Mouse (Mus musculus): ENCODE measurements at regions not wholly inside any gene's neighbourhood (a gene's known extent, or its start where the extent isn't known, plus 50 kb on each side); places are given as distances from the start of the nearest gene placed in this dataset.

- intact Hi-C loops (cut with DNase I; ENCODE audit: low total_unique reads), result loop anchor here (10.0 kb wide), 1 partner anchor 52 kb away; no protein-coding TSS in a partner anchor
- peak; percentile 66 for DNase-seq
These were observed 79.4 kb upstream of the Irf2bp2 start for GRCm38 (mm10) chr8:126673038-126673740.

- intact Hi-C loops (cut with DNase I; ENCODE audit: low total_unique reads), result loop anchor here (10.0 kb wide), 1 partner anchor 53 kb away; no protein-coding TSS in a partner anchor
- no peak for DNase-seq
These were observed 77.8 kb upstream of the Irf2bp2 start for GRCm38 (mm10) chr8:126671594-126671993.

- no peak for DNase-seq
- intact Hi-C loops (cut with DNase I; ENCODE audit: low total_unique reads), result loop anchor here (10.0 kb wide), 2 partner anchors 55 kb away; no protein-coding TSS in a partner anchor
These were observed 76.1 kb upstream of the Irf2bp2 start for GRCm38 (mm10) chr8:126669919-126670318.

GRCm38 (mm10) chr8:126669154-126669553 lies 75.4 kb upstream of the Irf2bp2 start:
- no peak for DNase-seq
- intact Hi-C loops (cut with DNase I; ENCODE audit: low total_unique reads), result loop anchor here (10.0 kb wide), 1 partner anchor 54 kb away; no protein-coding TSS in a partner anchor

- DNase-seq, result peak; percentile 70
- intact Hi-C loops (cut with DNase I; ENCODE audit: low total_unique reads), result loop anchor here (10.0 kb wide), 1 partner anchor 54 kb away; no protein-coding TSS in a partner anchor
These were observed 74.9 kb upstream of the Irf2bp2 start for GRCm38 (mm10) chr8:126668657-126669025.

GRCm38 (mm10) chr8:126667721-126668656 lies 74.2 kb upstream of the Irf2bp2 start:
- intact Hi-C loops (cut with DNase I; ENCODE audit: low total_unique reads), result loop anchor here (10.0 kb wide), 1 partner anchor 53 kb away; no protein-coding TSS in a partner anchor

GRCm38 (mm10) chr8:126667086-126667720 lies 73.4 kb upstream of the Irf2bp2 start:
- DNase-seq, result peak; percentile 31
- intact Hi-C loops (cut with DNase I; ENCODE audit: low total_unique reads), result loop anchor here (10.0 kb wide), 1 partner anchor 52 kb away; no protein-coding TSS in a partner anchor

More at GRCm38 (mm10) chr8:126667721-126668656, 74.2 kb upstream of the Irf2bp2 start:
- DNase-seq, result peak; percentile 84

GRCm38 (mm10) chr8:126666327-126667085 lies 72.7 kb upstream of the Irf2bp2 start:
- intact Hi-C loops (cut with DNase I; ENCODE audit: low total_unique reads), result loop anchor here (10.0 kb wide), 1 partner anchor 52 kb away; no protein-coding TSS in a partner anchor
- peak; percentile 99 for DNase-seq

- intact Hi-C loops (cut with DNase I; ENCODE audit: low total_unique reads), result loop anchor here (10.0 kb wide), 1 partner anchor 51 kb away; no protein-coding TSS in a partner anchor
- peak; percentile 54 for DNase-seq
These were observed 71.9 kb upstream of the Irf2bp2 start for GRCm38 (mm10) chr8:126665581-126666241.

- intact Hi-C loops (cut with DNase I; ENCODE audit: low total_unique reads), result loop anchor here (10.0 kb wide), 1 partner anchor 50 kb away; no protein-coding TSS in a partner anchor
These were observed 71.1 kb upstream of the Irf2bp2 start for GRCm38 (mm10) chr8:126664891-126665290.

GRCm38 (mm10) chr8:126662797-126663784 lies 69.3 kb upstream of the Irf2bp2 start:
- DNase-seq, result no peak
- intact Hi-C loops (cut with DNase I; ENCODE audit: low total_unique reads), result loop anchor here (10.0 kb wide), 1 partner anchor 48 kb away; no protein-coding TSS in a partner anchor

More at GRCm38 (mm10) chr8:126664891-126665290, 71.1 kb upstream of the Irf2bp2 start:
- DNase-seq, result no peak

GRCm38 (mm10) chr8:126662151-126662550 lies 68.4 kb upstream of the Irf2bp2 start:
- intact Hi-C loops (cut with DNase I; ENCODE audit: low total_unique reads), result loop anchor here (10.0 kb wide), 1 partner anchor 47 kb away; no protein-coding TSS in a partner anchor
- DNase-seq, result no peak

GRCm38 (mm10) chr8:126661511-126662142 lies 67.8 kb upstream of the Irf2bp2 start:
- peak; percentile 45 for DNase-seq
- intact Hi-C loops (cut with DNase I; ENCODE audit: low total_unique reads), result loop anchor here (10.0 kb wide), 1 partner anchor 47 kb away; no protein-coding TSS in a partner anchor

- DNase-seq, result no peak
- intact Hi-C loops (cut with DNase I; ENCODE audit: low total_unique reads), result loop anchor here (10.0 kb wide), 1 partner anchor 46 kb away; no protein-coding TSS in a partner anchor
These were observed 67.0 kb upstream of the Irf2bp2 start for GRCm38 (mm10) chr8:126660658-126661316.
